Mouse (Mus musculus) limb, embryonic 13.5 days (tissue): ENCODE results near the gene Pde11a. TPM values are rescaled to one million over a fixed set of nuclear protein-coding genes. Genes with fewer than 3 reads are reported as not detected.
A peak's percentile ranks its signal among the peaks of the same experiment; 100 is the strongest.

ENCODE experiments used
- ATAC-seq: fragments of 200-750 bp; cut with Nextera tagmentation; 2 replicates; pipeline ENCODE4 v1.8.0; 2017; ENCODE audit warnings: low read depth, moderate number of reproducible peaks, moderate TSS enrichment; ENCODE audit not compliant: low FRiP score
- H3K27ac ChIP-seq: fragments of 300-500 bp; sonication (generic); 2 replicates; pipeline ENCODE4 v1.5.1; 2015; ENCODE audit warnings: inconsistent platforms, mild to moderate bottlenecking, moderate library complexity
- H3K27me3 ChIP-seq: fragments of 300-500 bp; sonication (generic); 2 replicates; pipeline ENCODE4 v1.6.1; 2015; ENCODE audit warnings: mild to moderate bottlenecking, inconsistent platforms
- H3K36me3 ChIP-seq: fragments of 300-500 bp; sonication (generic); 2 replicates; pipeline ENCODE4 v1.6.1; 2015; ENCODE audit warnings: inconsistent platforms, mild to moderate bottlenecking, moderate library complexity
- H3K4me1 ChIP-seq: fragments of 300-500 bp; sonication (generic); 2 replicates; pipeline ENCODE4 v1.6.1; 2015; ENCODE audit warnings: inconsistent platforms
- H3K4me2 ChIP-seq: fragments of 300-500 bp; sonication (generic); replicated peaks from 2 replicates; pipeline ENCODE4 v1.6.1; 2015; ENCODE audit warnings: inconsistent platforms, mild to moderate bottlenecking, moderate library complexity
- H3K4me3 ChIP-seq: fragments of 300-500 bp; sonication (generic); 2 replicates; pipeline ENCODE4 v1.5.1; 2015; ENCODE audit warnings: moderate library complexity, mild to moderate bottlenecking, inconsistent platforms
- H3K9ac ChIP-seq: fragments of 300-500 bp; sonication (generic); 2 replicates; pipeline ENCODE4 v1.6.1; 2015; ENCODE audit warnings: mild to moderate bottlenecking, inconsistent platforms
- H3K9me3 ChIP-seq: fragments of 300-500 bp; sonication (generic); 2 replicates; pipeline ENCODE4 v1.6.1; 2016; ENCODE audit warnings: inconsistent platforms
- WGBS: fragments of 180-500 bp; shearing (Covaris S2); methylation state at CpG from one replicate; pipeline ENCODE4 v1.1.7; 2015; 5-methylcytosine and 5-hydroxymethylcytosine counted together
- polyA plus RNA-seq: library from polyadenylated mRNA; unstranded; fragments of >200 nt; fragmentation: Nextera tagmentation; extraction: Ambion mirVana; gene quantifications from 2 replicates; pipeline ENCODE4 v1.2.1, GENCODE M21; 2015

Gene Pde11a
- polyA plus RNA-seq, 1 experiment from 2014 or later = 0.50 TPM

- Histone ChIP-seq H3K36me3 (no peaks in the 10 kb centered on the region), H3K4me1 (0 out of 2 replicates have a peak, but pooled peaks cover 7% of the 10 kb centered on the region), H3K27me3 (peaks cover 15% of the 10 kb centered on the region), H3K4me2 (no peak overlapping the region), H3K27ac (no peak overlapping the region), H3K9ac (no peak overlapping the region), H3K4me3 (no peak overlapping the region), H3K9me3 (no peaks in the 10 kb centered on the region)
- 25% methylated on average over 3 of the region's 3 CpGs for WGBS
- no peak for ATAC-seq
These were observed 258.0 kb downstream of the Pde11a start for GRCm38 (mm10) chr2:76080549-76080948.

GRCm38 (mm10) chr2:76076838-76077237 is 261.7 kb downstream of the Pde11a start:
- Histone ChIP-seq H3K36me3 (no peaks in the 10 kb centered on the region), H3K27me3 (peaks cover 15% of the 10 kb centered on the region), H3K4me2 (no peak overlapping the region), H3K9ac (no peak overlapping the region), H3K4me1 (peaks cover 12% of the 10 kb centered on the region), H3K9me3 (no peaks in the 10 kb centered on the region), H3K27ac (no peak overlapping the region), H3K4me3 (no peak overlapping the region)
- 13% methylated on average over 2 of the region's 2 CpGs for WGBS
- ATAC-seq = no peak

- Histone ChIP-seq H3K27ac (no peak overlapping the region), H3K9me3 (no peaks in the 10 kb centered on the region), H3K9ac (no peak overlapping the region), H3K4me2 (no peak overlapping the region), H3K27me3 (peaks cover 15% of the 10 kb centered on the region), H3K4me3 (no peak overlapping the region), H3K4me1 (peaks cover 12% of the 10 kb centered on the region), H3K36me3 (no peaks in the 10 kb centered on the region)
- 84% methylated on average over 4 of the region's 4 CpGs for WGBS
- no peak for ATAC-seq
These were observed 262.5 kb downstream of the Pde11a start for GRCm38 (mm10) chr2:76076047-76076446.

- Histone ChIP-seq H3K4me2 (no peak overlapping the region), H3K27me3 (0 out of 2 replicates have a peak, but pooled peaks cover under 1% of the 10 kb centered on the region), H3K4me1 (peaks cover 22% of the 10 kb centered on the region), H3K27ac (no peak overlapping the region), H3K36me3 (no peaks in the 10 kb centered on the region), H3K4me3 (no peak overlapping the region), H3K9me3 (no peaks in the 10 kb centered on the region), H3K9ac (no peak overlapping the region)
- no peak for ATAC-seq
- WGBS = 51% methylated on average over 6 of the region's 6 CpGs
These were observed 265.5 kb downstream of the Pde11a start for GRCm38 (mm10) chr2:76073079-76073478.

DNA sequence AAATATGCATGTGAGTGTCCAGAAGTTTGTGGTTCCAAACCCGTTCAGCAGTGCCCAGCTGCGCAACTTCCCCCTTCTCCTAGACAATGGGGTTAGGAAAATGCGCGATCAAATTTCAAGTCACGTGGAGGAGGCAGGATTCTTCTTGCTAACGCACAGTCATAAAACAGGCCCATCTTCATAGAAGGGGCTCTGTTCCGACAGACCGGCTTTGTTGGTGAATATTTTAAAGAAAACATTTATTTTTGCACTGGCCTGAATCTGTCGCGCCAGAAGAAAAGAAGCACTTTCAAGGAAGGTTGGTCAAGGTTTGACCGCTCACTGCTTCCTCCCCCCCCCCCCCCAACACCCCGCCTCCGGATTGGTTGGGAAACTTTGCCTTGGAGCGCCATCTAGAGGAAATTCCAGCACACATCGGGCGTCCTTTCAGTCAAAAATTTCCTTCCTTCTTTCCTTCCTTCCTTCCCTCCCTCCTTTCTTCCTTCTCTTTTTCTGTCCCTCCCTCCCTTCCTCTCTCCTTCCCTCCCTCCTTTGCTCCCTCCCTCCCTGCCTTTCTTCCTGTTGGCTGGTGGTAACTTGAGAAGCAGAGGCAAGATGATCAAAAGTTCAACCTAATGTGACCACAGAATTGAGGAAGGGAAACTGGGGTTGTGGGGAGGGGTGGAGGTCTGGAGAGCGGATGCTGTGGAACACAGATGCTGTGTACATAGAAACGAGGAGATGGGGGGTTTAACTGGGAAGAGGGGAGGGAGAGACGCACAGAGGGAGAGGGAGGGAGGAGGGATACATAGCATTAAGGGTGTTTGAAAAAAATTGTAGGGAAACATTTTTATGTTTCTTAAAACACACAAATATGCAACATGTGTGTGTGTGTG is 267.9 kb downstream of the Pde11a start:
- Histone ChIP-seq H3K36me3 (no peaks in the 10 kb centered on the region), H3K9ac (peak overlapping the region; percentile 46), H3K4me3 (peak overlapping the region; percentile 38), H3K27me3 (no peaks in the 10 kb centered on the region), H3K9me3 (no peaks in the 10 kb centered on the region), H3K4me2 (peak overlapping the region; percentile 58), H3K4me1 (peaks cover 27% of the 10 kb centered on the region), H3K27ac (peak overlapping the region; percentile 56; the same call in 1 of the 2 replicates)
- ATAC-seq = peak; percentile 93
- 3% methylated on average over 19 of the region's 19 CpGs for WGBS

DNA sequence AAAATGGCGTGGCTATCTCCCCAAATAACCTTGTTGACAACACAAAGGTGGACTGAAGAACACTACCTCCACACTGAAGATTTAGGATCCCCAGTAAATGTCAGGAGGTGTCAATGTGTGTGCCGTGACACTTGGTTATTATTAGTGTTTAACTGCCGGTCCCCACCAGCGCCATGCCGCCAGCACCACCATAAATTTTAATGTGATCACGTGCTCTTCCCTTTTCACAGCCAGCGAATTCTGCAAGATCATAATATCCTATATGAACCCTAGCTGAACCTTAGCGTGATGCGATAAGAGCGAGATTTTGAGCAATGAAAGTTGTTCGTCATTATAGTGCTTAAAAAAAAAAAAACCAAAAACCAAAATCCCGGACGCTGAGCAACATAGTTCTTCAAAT is 269.3 kb downstream of the Pde11a start:
- Histone ChIP-seq H3K27me3 (no peaks in the 10 kb centered on the region), H3K27ac (no peak overlapping the region), H3K9me3 (no peaks in the 10 kb centered on the region), H3K4me2 (peak overlapping the region; percentile 58), H3K4me1 (peaks cover 27% of the 10 kb centered on the region), H3K9ac (0 out of 2 replicates have a peak overlapping the region, but pooled peaks have one; percentile 2), H3K4me3 (peak overlapping the region; percentile 1), H3K36me3 (no peaks in the 10 kb centered on the region)
- ATAC-seq = no peak
- 10% methylated on average over 13 of the region's 13 CpGs for WGBS

DNA sequence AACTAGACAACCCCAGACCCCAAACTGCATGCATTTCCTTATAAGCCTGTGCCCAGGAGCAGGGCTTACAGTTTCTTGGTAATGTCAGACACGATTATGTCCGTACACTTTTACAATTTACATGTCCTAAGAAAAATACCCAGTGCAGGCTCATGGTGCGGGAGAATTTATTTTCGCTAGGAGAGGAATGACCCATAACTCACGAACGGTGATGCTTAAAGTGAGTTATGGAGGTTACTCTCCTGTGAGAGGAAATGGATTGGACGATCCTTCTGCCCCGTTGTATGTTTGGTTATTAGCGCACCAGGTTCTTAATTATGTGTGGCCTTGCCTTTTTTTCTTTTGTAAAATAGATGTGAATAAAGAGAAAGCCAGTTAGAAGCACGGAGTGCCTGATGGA is 270.4 kb downstream of the Pde11a start:
- Histone ChIP-seq H3K27ac (no peak overlapping the region; the same call in 1 of the 2 replicates), H3K27me3 (no peaks in the 10 kb centered on the region), H3K4me3 (no peak overlapping the region; the same call in 1 of the 2 replicates), H3K9ac (no peak overlapping the region), H3K9me3 (no peaks in the 10 kb centered on the region), H3K36me3 (no peaks in the 10 kb centered on the region), H3K4me1 (peaks cover 22% of the 10 kb centered on the region), H3K4me2 (peak overlapping the region; percentile 58)
- ATAC-seq = no peak
- WGBS = 18% methylated on average over 10 of the region's 10 CpGs

DNA sequence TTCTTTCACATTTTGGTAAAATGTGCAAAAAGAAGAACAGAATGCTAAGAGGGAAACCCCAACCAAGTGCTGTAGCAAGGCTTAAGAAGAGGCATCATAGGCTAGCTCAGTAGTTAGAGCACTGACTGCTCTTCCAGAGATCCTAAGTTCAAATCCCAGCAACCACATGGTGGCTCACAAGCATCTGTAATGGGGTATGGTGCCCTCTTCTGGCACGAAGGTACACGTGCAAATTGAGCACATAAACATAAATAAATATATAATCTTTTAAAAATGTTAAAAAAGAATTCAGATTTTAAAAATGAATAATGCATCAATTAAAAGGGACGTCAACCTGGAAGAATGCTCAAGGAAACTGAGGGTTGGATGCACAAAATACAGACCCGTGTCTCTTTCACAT is 271.4 kb downstream of the Pde11a start:
- Histone ChIP-seq H3K9ac (no peak overlapping the region), H3K4me1 (peaks cover 22% of the 10 kb centered on the region), H3K27me3 (no peaks in the 10 kb centered on the region), H3K27ac (no peak overlapping the region), H3K9me3 (no peaks in the 10 kb centered on the region), H3K4me3 (no peak overlapping the region), H3K36me3 (no peaks in the 10 kb centered on the region), H3K4me2 (no peak overlapping the region)
- no peak for ATAC-seq
- 53% methylated on average over 4 of the region's 4 CpGs for WGBS

DNA sequence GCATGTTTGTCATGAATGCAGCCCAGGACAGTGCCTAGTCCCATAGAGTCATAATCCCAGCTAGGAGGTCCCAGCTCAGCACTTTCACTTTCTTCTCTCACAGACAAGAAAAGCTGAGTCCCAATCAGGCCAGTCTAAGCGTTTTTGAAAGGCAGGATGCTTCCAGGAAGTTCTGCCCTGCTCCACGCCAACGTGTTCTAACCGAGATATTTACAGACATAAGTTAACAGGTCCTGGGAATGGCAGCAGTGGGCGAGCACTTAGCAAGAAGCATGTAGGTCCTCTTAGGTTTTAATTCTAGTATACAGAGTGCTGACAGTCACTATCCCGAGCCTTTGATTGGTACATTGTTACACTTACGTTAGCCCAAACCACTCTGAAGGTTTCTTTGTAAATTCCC is 273.3 kb downstream of the Pde11a start:
- H3K4me3 ChIP-seq = no peak overlapping the region
- H3K27ac ChIP-seq = no peak overlapping the region
- H3K27me3 ChIP-seq = no peaks in the 10 kb centered on the region
- H3K4me1 ChIP-seq = peaks cover 31% of the 10 kb centered on the region
- ATAC-seq = no peak
- 52% methylated on average over 7 of the region's 7 CpGs for WGBS
- H3K9ac ChIP-seq = no peak overlapping the region
- H3K9me3 ChIP-seq = no peaks in the 10 kb centered on the region
- no peak overlapping the region for H3K4me2 ChIP-seq
- H3K36me3 ChIP-seq = no peaks in the 10 kb centered on the region

DNA sequence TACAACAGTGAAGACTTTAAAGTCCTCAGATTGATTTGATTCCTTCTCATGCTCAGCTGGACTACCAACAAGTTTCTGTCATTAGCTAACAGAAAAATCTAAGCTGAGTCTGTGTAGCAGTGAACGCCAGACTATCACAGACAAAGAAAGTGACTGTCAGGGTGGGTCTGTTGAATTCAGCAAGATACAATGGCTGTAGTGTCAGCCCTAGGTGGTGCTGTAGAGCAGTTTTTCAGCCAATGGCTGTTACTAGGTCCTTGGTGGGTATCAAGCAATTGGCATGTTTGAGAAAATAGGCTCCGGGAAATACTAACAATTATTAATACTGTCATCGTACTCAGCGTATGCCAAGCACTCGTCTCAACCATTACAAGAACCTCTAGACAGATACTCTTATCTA is 274.5 kb downstream of the Pde11a start:
- Histone ChIP-seq H3K9me3 (no peaks in the 10 kb centered on the region), H3K4me2 (no peak overlapping the region), H3K27me3 (no peaks in the 10 kb centered on the region), H3K4me3 (no peak overlapping the region), H3K27ac (no peak overlapping the region), H3K9ac (no peak overlapping the region), H3K36me3 (no peaks in the 10 kb centered on the region), H3K4me1 (peaks cover 34% of the 10 kb centered on the region)
- ATAC-seq = no peak
- 89% methylated on average over 5 of the region's 5 CpGs for WGBS

DNA sequence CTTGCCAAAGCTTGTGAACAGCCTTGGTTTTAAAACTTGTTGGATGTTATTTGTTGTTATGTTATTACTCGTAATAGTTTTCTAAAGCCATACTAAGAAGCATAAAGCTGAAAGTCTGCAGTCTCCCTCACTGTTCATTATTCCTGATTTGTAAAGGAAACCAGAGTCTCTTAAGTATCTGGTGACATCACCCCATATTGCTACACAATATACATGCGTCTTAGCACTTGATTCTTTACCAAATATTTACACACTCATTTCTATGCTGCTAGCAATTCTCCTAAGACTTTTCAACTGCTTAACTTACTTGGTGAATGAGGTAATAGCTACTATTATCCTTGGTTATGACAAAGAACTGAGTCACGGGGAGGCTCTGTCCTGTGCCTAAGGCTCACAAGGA is 278.4 kb downstream of the Pde11a start:
- H3K4me1 ChIP-seq = peaks cover 33% of the 10 kb centered on the region
- ATAC-seq = peak; percentile 57
- H3K27ac ChIP-seq = peak overlapping the region; percentile 80; the same call in 1 of the 2 replicates
- WGBS = 48% methylated on average over 3 of the region's 3 CpGs
- no peaks in the 10 kb centered on the region for H3K9me3 ChIP-seq
- H3K4me2 ChIP-seq = peak overlapping the region; percentile 42
- no peak overlapping the region for H3K9ac ChIP-seq
- H3K36me3 ChIP-seq = no peaks in the 10 kb centered on the region
- no peaks in the 10 kb centered on the region for H3K27me3 ChIP-seq
- H3K4me3 ChIP-seq = no peak overlapping the region

DNA sequence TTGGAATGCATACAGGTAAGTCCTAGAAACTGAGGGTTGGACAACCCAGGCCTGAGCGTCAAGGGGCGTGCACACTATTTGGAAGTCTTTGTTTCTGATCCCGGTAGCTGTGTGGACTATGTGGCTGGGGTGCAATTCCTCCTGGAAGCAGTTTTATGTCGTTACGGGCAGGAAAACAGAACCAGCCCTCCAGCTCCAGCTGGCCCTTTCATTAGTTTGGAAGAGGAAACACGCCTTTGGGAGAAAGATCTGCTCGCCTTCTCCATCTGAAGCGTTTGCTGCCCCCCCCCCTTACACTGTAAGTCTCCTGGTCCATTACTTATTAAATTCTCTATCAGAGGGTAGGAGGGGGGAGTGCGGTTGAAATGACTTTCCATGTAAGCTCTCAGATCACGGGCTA is 279.0 kb downstream of the Pde11a start:
- peak overlapping the region; percentile 80 for H3K27ac ChIP-seq
- H3K9ac ChIP-seq = no peak overlapping the region
- H3K9me3 ChIP-seq = no peaks in the 10 kb centered on the region
- ATAC-seq = peak; percentile 64
- no peaks in the 10 kb centered on the region for H3K36me3 ChIP-seq
- H3K4me2 ChIP-seq = peak overlapping the region; percentile 42
- H3K4me3 ChIP-seq = no peak overlapping the region
- H3K27me3 ChIP-seq = no peaks in the 10 kb centered on the region
- 12% methylated on average over 10 of the region's 10 CpGs for WGBS
- H3K4me1 ChIP-seq = peaks cover 33% of the 10 kb centered on the region
